ENCODE assay signal across 8 mouse cellular contexts in genomic region chr8:84686191-84687002, GRCm38 (mm10). TPM values are rescaled to one million over a fixed set of nuclear protein-coding genes. Genes with fewer than 3 reads are reported as not detected.
A peak's percentile ranks its signal among the peaks of the same experiment; 100 is the strongest.
DNase-seq lines count a peak whose midpoint lies in the region; ATAC-seq and TF ChIP-seq lines count a peak whose summit lies in the region.

Gene Trmt1, plus strand, starts transcription at chr8:84686307.

- H3K27me3 ChIP-seq in E14TG2a.4 (ENCODE audit: insufficient read depth, low read length): no peaks in the 10 kb centered on the region
- no peaks in the 10 kb centered on the region for H3K27me3 ChIP-seq in forebrain, embryonic 12.5 days
- no peaks in the 10 kb centered on the region for H3K27me3 ChIP-seq in stomach, embryonic 15.5 days (replicated peaks)

- ATAC-seq in forebrain, embryonic 12.5 days (ENCODE audit: low FRiP score): 0 out of 2 replicates have a peak, but pooled peaks have one; percentile 24
- ATAC-seq in hematopoietic stem cell, adult 5-6 weeks (replicated peaks in 1 of 2; ENCODE audit: insufficient read depth in 1 of 2, low FRiP score in 2 of 2, low TSS enrichment in 1 of 2, low read depth in 1 of 2, poor library complexity in 2 of 2, severe bottlenecking in 2 of 2): 0 out of 4 replicates have a peak, but pooled peaks of 1 of the 2 experiments have one; percentile 16
- no peak for ATAC-seq in megakaryocyte, adult 5-6 weeks (ENCODE audit: poor library complexity, severe bottlenecking)
- no peak; the same call in 1 of the 2 replicates for ATAC-seq in stomach, embryonic 15.5 days (ENCODE audit: insufficient read depth, low FRiP score, low read depth)

- peak; percentile 54 for DNase-seq in adrenal gland, postnatal 10 days
- DNase-seq in layer of hippocampus, postnatal 14 days (ENCODE audit: low spot score in 2 of 2): peak in 1 of 2 experiments; percentile 43
- no peak for DNase-seq in right cerebral cortex, adult 2 months (ENCODE audit: low spot score in 2 of 2)

- 10% methylated on average over 20 of the region's 20 CpGs for WGBS in forebrain, embryonic 12.5 days
- WGBS in stomach, embryonic 15.5 days: 7% methylated on average over 20 of the region's 20 CpGs

- H3K36me3 ChIP-seq in E14TG2a.4 (ENCODE audit: insufficient read depth, low read length): peaks cover 60% of the 10 kb centered on the region
- peaks cover 27% of the 10 kb centered on the region for H3K36me3 ChIP-seq in forebrain, embryonic 12.5 days (replicated peaks)
- H3K36me3 ChIP-seq in stomach, embryonic 15.5 days: 0 out of 2 replicates have a peak, but pooled peaks cover 13% of the 10 kb centered on the region

- H3K4me1 ChIP-seq in E14TG2a.4 (replicated peaks; ENCODE audit: low read depth, low read length): peaks cover 76% of the 10 kb centered on the region
- peaks cover 43% of the 10 kb centered on the region for H3K4me1 ChIP-seq in forebrain, embryonic 12.5 days
- peaks cover 40% of the 10 kb centered on the region for H3K4me1 ChIP-seq in stomach, embryonic 15.5 days

- peak within 1 kb of the TSS; percentile 95 for H3K27ac ChIP-seq in forebrain, embryonic 12.5 days
- H3K27ac ChIP-seq in stomach, embryonic 15.5 days: peak within 1 kb of the TSS; percentile 94

- no peaks in the 10 kb centered on the region for H3K9me3 ChIP-seq in E14TG2a.4 (ENCODE audit: low read length)
- no peaks in the 10 kb centered on the region for H3K9me3 ChIP-seq in forebrain, embryonic 12.5 days
- H3K9me3 ChIP-seq in stomach, embryonic 15.5 days: no peaks in the 10 kb centered on the region

- peak within 1 kb of the TSS; percentile 100 for H3K9ac ChIP-seq in forebrain, embryonic 12.5 days
- peak within 1 kb of the TSS; percentile 100 for H3K9ac ChIP-seq in stomach, embryonic 15.5 days

- no peak for TF ChIP-seq CTCF in E14TG2a.4 (conservative IDR thresholded peaks at IDR 0.05; ENCODE audit: low read length)

- H3K4me3 ChIP-seq in E14TG2a.4 (replicated peaks; ENCODE audit: low read length): peak within 1 kb of the TSS; percentile 97
- H3K4me3 ChIP-seq in forebrain, embryonic 12.5 days (replicated peaks): peak within 1 kb of the TSS; percentile 100
- H3K4me3 ChIP-seq in stomach, embryonic 15.5 days (replicated peaks): peak within 1 kb of the TSS; percentile 100

- peak within 1 kb of the TSS; percentile 96 for H3K4me2 ChIP-seq in forebrain, embryonic 12.5 days
- peak within 1 kb of the TSS; percentile 81 for H3K4me2 ChIP-seq in stomach, embryonic 15.5 days

RNA-seq across cellular contexts. Expression of gene Trmt1, which starts in this region (rescaled TPM):
- 10 to 100 TPM; 63.4 to 82.8 TPM for total RNA-seq in adrenal gland, postnatal 10 days (2021)
- polyA plus RNA-seq in forebrain, embryonic 12.5 days (2016; fragmentation: Nextera tagmentation; extraction: Ambion mirVana): 55.4 and 59.6 TPM in 2 replicates
- total RNA-seq in hematopoietic stem cell, adult 5-6 weeks (2017): 58.7 and 72.0 TPM in 2 replicates
- 10 to 100 TPM; 82.9 to 97.3 TPM for total RNA-seq in layer of hippocampus, postnatal 14 days (2021)
- 29.5 and 35.9 TPM in 2 replicates for total RNA-seq in megakaryocyte, adult 5-6 weeks (2015)
- total RNA-seq in megakaryocyte, adult 5-6 weeks (2017): 37.6 and 40.4 TPM in 2 replicates
- 56.2 and 63.9 TPM in 2 replicates for polyA plus RNA-seq in stomach, embryonic 15.5 days (2015; fragmentation: Nextera tagmentation; extraction: Ambion mirVana)
